Mouse (Mus musculus) layer of hippocampus, adult 6 months (tissue): ENCODE measurements around the gene Crebzf. TPM values are rescaled to one million over a fixed set of nuclear protein-coding genes. Genes with fewer than 3 reads are reported as not detected.

Experiments used
- long read RNA-seq, 2 experiments: library from polyadenylated mRNA; unstranded; transcript quantifications; one replicate each; pipeline ENCODE4 v2.0.0; 2019 to 2020
- polyA plus RNA-seq: library from polyadenylated mRNA; unstranded; fragments of <200 nt; fragmentation: Nextera tagmentation; gene quantifications from 2 replicates; pipeline ENCODE4 v1.2.3, GENCODE M21; 2021

Crebzf gene
- polyA plus RNA-seq: 5.7 and 6.2 TPM in 2 replicates
- long read RNA-seq, experiment 1, partial matches to known transcripts: 0 of 5 reads
- long read RNA-seq, experiment 1, other reads (novel, unspliced or antisense): 0 of 5 reads
- long read RNA-seq, experiment 2, transcript Crebzf-201 (1 exons, 3,376 nt): minor isoform, 10 of 30 reads
- long read RNA-seq, experiment 2, transcript Crebzf-205 (2 exons, 1,380 nt): major isoform, 13 of 30 reads
- long read RNA-seq, experiment 2, partial matches to known transcripts: 0 of 30 reads
- long read RNA-seq, experiment 2, other reads (novel, unspliced or antisense): 0 of 30 reads

GRCm38 (mm10) chr7:90442518-90443080, at the start of gene Crebzf:
TSS of gene Crebzf (plus strand) at chr7:90442729.

GRCm38 (mm10) chr7:90426020-90427001, 16.2 kb upstream of the Crebzf start, which contains the start of gene Ccdc89:
TSS of gene Ccdc89 (plus strand) at chr7:90426577.

DNA sequence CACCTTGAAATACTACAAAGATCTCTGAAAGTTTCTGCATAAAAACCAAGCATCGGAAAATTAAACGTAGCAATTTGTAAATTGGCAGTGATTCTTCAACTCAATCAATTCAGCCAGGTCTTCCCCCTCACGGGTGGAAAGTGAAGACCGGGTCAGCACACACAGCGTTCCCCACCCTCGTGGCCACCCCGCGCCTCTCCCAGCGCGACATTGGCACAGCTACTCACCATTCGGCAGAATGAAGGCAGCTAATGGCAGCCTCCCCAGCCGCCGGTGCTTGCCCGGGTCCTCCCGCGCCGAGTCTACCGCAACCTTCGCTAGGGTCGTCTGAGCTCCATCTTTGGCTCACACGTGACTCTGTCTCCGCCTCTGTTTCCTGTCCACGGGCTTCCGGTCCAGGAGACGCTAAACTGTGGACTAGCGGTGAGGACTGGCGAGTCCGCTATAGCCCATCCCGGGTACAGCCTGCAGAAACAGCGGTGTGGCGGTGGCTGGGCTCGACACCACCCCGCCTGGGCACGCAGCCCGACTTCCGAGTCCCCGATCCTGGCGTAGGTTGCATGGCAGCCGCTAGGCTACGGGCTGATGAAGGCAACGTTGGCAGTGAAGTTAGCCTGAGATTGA, 14.4 kb downstream of the Crebzf start, which contains the start of gene Tmem126a:
Tmem126a (minus strand) TSS at position 385 of the 624 bp plus-strand sequence.

GRCm38 (mm10) chr7:90475793-90476312, 33.3 kb downstream of the Crebzf start, which contains the start of gene Tmem126b:
TSS of gene Tmem126b (minus strand) at chr7:90476001.

DNA sequence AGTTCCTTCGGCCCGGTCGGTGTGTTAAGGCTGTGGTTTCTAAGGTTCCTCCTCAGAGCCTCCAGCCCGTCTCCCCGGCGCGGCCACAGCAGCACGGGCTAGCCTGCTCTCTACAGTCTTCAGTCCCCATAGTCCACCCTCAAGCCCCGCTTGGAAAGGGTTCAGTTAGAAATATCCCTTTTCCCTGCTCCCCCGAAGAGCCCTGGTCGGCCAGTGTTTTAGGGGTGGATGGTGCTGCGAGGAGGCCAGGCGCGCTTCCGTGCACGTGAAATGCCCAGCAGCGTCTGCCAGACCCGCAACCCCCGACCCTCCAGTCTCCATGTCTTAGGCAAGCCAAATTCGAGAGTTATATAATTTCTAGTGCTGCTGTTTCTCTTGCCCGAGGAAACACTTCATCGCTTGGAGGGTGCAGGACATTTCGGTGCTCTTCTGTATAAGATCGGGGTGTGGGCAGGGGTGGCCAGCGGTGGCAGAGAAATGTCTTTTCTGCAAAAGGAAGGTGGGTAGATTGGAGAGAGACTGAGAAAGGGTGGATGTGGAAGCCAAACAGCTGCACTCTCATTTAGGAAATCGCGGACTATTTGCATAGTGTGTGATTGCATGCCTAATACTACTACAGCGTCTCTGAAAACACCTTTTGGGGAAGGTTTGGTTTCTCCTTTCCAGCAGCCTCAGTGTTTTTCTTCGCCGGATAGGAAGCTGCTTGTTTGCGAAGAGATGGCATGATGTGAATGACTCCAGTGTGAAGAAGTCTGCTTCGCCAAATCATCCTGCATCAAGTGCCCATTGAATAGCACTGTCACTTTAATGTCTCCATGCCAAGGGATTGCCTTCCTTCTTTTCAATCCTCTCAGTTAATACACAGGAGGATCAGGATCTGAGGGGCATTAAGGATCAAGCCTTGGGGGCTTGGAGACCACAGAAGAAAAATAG, 34.0 kb downstream of the Crebzf start, which contains the start of gene Dlg2:
Dlg2 (plus strand) TSS at position 360 of the 933 bp plus-strand sequence.

Other genes starting within 250 kb of the Crebzf start
- gene Ccdc83, start 177.0 kb upstream of the Crebzf start, polyA plus RNA-seq: not detected in 2 replicates
- gene Sytl2, start 140.5 kb upstream of the Crebzf start, polyA plus RNA-seq: 10.5 and 11.1 TPM in 2 replicates
- gene Ccdc89, start 16.2 kb upstream of the Crebzf start, polyA plus RNA-seq: 0.70 and 1.0 TPM in 2 replicates
- gene Tmem126a, start 14.5 kb downstream of the Crebzf start, polyA plus RNA-seq: 80.0 and 83.7 TPM in 2 replicates
- gene Tmem126b, start 33.3 kb downstream of the Crebzf start, polyA plus RNA-seq: 28.0 and 33.7 TPM in 2 replicates
- gene Dlg2, start 33.9 kb downstream of the Crebzf start, polyA plus RNA-seq: 56.6 and 69.6 TPM in 2 replicates